Mouse (Mus musculus): ENCODE results near the gene Tjp2. TPM values are rescaled to one million over a fixed set of nuclear protein-coding genes. Genes with fewer than 3 reads are reported as not detected.
"Not testable (repeated sequence)": the region's sequence is repeated elsewhere in the genome, so short reads cannot be mapped to it uniquely, and the experiment has no call there.

Tjp2 gene
- polyA plus RNA-seq, 1 experiment from 2014 or later, result 31.0 TPM

DNA sequence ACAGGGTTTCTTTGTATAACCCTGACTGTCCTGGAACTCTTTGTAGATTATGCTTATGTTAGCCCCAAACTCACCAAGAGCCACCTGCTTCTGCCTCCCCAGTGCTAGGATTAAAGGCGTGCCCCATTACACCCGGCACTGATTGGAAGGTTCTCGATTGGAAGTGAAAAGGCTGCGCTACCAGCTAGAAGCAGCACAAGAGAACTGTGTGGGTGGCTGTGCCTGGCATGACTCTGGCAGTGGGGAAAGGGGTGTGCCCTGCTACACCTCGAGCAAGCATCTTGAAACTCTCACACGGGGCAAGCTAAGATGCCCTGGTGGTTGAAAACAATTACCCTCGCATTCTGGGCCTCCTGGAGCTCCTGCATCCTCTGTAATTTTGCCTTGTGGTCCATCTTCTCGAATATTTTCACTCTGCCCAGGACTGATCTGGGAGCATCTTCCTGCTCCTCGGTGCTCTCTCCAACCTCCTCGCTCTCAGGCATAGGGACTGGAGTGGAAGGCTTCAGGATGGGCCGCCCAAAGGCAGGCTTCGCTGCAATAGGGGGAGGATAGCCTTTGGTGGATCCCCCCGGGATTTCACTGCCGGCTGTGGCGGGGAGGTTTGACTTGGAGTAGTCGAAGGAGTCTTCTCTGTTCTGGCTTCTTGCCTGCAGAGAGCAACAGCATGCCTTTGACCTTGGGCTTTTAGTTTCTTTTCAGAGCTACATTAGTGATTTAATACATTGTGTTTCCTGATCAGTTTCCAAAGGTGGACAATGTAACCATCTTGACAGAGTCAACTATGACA lies 127.0 kb downstream of the Tjp2 start:
- ATAC-seq (ENCODE audit: low FRiP score, low TSS enrichment), result 0 out of 2 replicates have a peak, but pooled peaks have one; percentile 49
- Histone ChIP-seq H3K4me2 (replicated peaks; ENCODE audit: low read depth, low read length) (no peak overlapping the region), H3K36me3 (ENCODE audit: insufficient read depth, low read length) (peaks cover 37% of the 10 kb centered on the region), H3K4me1 (ENCODE audit: insufficient read depth, low read length) (no peaks in the 10 kb centered on the region), H3K27me3 (ENCODE audit: insufficient read depth, low read length) (no peaks in the 10 kb centered on the region), H3K9ac (replicated peaks; ENCODE audit: low read length) (no peak overlapping the region), H3K4me3 (ENCODE audit: low read length) (no peak overlapping the region), H3K9me3 (ENCODE audit: low read length) (no peaks in the 10 kb centered on the region), H3K27ac (ENCODE audit: low read length) (no peak overlapping the region)
- 74% methylated on average over 16 of the region's 16 CpGs for WGBS

DNA sequence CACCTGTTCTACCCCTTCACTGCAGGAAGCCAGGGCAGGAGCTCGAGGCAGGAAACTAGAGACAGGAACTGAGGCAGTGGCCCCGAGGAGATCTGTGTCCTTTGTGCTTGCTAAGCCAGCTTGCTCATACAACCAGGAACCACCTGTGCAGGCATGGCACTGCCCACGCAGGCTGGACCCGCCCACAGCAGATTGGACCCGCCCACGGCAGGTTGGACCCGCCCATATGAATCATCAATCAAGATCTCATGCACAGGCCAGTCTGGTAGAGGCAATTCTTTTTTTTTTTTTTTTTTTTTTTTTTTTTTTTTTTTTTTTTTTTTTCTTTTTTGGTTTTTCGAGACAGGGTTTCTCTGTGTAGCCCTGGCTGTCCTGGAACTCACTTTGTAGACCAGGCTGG lies 132.8 kb downstream of the Tjp2 start:
- ATAC-seq (ENCODE audit: low FRiP score, low TSS enrichment); H3K9me3 ChIP-seq (ENCODE audit: low read length); H3K4me3 ChIP-seq (ENCODE audit: low read length); H3K27ac ChIP-seq (ENCODE audit: low read length); H3K4me1 ChIP-seq (ENCODE audit: insufficient read depth, low read length); H3K27me3 ChIP-seq (ENCODE audit: insufficient read depth, low read length); H3K9ac ChIP-seq (replicated peaks; ENCODE audit: low read length); H3K4me2 ChIP-seq (replicated peaks; ENCODE audit: low read depth, low read length): not testable (repeated sequence)
- H3K36me3 ChIP-seq (ENCODE audit: insufficient read depth, low read length), result peaks cover 19% of the 10 kb centered on the region
- 75% methylated on average over 8 of the region's 8 CpGs for WGBS

DNA sequence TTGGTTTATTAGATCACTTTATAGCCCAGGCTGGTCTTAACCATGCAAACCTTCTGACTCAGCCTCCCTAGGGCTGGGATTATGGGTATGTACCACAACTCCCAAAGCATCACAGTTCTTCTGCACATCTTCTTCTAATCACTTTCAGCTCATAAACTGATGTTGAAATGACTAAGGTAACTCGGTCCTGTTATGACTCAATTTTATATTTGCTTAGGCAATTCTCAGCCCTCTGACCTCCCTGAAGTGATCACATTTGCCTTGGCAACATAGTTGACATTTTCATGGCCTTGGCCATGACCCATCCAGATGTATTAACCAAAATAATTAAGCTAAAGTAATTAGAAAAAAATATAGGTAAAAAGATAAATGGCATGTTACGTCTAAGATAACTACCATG lies 134.5 kb downstream of the Tjp2 start:
- ATAC-seq (ENCODE audit: low FRiP score, low TSS enrichment), result no peak
- 74% methylated on average over 2 of the region's 2 CpGs for WGBS

DNA sequence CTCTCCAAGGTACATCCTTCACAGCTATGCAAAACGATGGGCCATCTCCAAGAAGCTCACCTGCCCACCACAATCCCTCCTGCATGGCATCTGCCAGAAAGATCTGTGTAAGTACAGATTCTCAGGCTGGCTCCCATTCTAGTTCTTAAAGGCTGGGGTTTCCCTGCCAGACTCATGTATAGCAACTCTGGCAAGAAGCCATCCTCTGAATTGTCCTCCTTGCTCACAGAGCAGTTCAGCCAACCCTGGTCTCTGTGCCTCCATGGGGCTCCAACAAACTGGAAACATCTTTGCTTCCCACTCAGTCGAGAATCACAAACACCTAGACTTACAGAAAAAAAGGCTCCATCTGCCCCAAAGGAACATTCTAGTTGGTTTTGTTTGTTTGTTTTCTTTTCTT lies 139.5 kb downstream of the Tjp2 start:
- H3K27me3 ChIP-seq (ENCODE audit: insufficient read depth, low read length), result no peaks in the 10 kb centered on the region
- no peak overlapping the region for H3K27ac ChIP-seq (ENCODE audit: low read length)
- H3K36me3 ChIP-seq (ENCODE audit: insufficient read depth, low read length), result no peaks in the 10 kb centered on the region
- ATAC-seq (ENCODE audit: low FRiP score, low TSS enrichment), result no peak
- no peak overlapping the region for H3K4me2 ChIP-seq (replicated peaks; ENCODE audit: low read depth, low read length)
- no peak overlapping the region for H3K4me3 ChIP-seq (ENCODE audit: low read length)
- no peak overlapping the region for H3K9ac ChIP-seq (replicated peaks; ENCODE audit: low read length)
- no peaks in the 10 kb centered on the region for H3K9me3 ChIP-seq (ENCODE audit: low read length)
- WGBS, result 81% methylated on average over 2 of the region's 2 CpGs
- H3K4me1 ChIP-seq (ENCODE audit: insufficient read depth, low read length), result no peaks in the 10 kb centered on the region

More for the DNA sequence above, 134.5 kb downstream of the Tjp2 start:
- no peak overlapping the region for H3K9ac ChIP-seq (replicated peaks; ENCODE audit: low read length)
- no peaks in the 10 kb centered on the region for H3K4me1 ChIP-seq (ENCODE audit: insufficient read depth, low read length)
- H3K4me2 ChIP-seq (replicated peaks; ENCODE audit: low read depth, low read length), result no peak overlapping the region
- H3K4me3 ChIP-seq (ENCODE audit: low read length), result no peak overlapping the region
- H3K9me3 ChIP-seq (ENCODE audit: low read length), result no peaks in the 10 kb centered on the region
- no peak overlapping the region for H3K27ac ChIP-seq (ENCODE audit: low read length)
- peaks cover 14% of the 10 kb centered on the region; the same call in 1 of the 2 replicates for H3K36me3 ChIP-seq (ENCODE audit: insufficient read depth, low read length)
- H3K27me3 ChIP-seq (ENCODE audit: insufficient read depth, low read length), result no peaks in the 10 kb centered on the region

DNA sequence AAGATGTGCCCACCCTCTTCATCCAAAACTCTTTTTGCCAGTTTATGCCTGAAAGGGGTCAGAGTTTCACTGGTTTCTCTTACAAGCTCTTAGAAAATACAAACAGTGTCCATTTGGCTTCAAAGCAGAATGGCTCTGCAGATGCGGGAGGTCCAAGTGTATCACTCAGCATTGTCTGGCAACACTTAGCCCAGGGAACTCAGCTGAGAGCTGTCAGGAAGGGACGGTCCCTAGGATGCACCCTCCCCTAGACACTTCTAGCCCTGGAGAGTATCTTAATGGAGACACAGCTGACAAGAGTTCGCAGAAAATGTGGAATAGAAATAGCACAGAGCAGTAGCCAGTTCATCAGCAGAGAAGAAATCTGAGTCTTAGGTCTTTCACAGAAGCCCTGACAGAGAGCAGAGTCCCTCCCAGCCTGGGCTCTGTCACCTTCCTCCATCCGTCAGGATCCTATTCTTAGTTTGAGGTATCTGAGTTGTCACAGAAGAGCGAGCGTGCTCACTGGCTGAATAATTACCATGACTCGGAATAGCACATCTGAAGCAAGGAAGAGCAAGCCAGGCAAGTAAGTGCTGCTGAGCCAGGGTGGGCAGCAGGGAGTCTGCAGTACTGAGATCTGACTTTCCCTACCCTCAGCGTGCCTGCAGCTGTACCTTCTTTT lies 144.3 kb downstream of the Tjp2 start:
- H3K4me1 ChIP-seq (ENCODE audit: insufficient read depth, low read length), result 0 out of 2 replicates have a peak, but pooled peaks cover 4% of the 10 kb centered on the region
- H3K36me3 ChIP-seq (ENCODE audit: insufficient read depth, low read length), result no peaks in the 10 kb centered on the region
- 30% methylated on average over 8 of the region's 8 CpGs for WGBS
- H3K4me3 ChIP-seq (ENCODE audit: low read length), result no peak overlapping the region
- no peak overlapping the region for H3K27ac ChIP-seq (ENCODE audit: low read length)
- no peak overlapping the region for H3K9ac ChIP-seq (replicated peaks; ENCODE audit: low read length)
- H3K27me3 ChIP-seq (ENCODE audit: insufficient read depth, low read length), result no peaks in the 10 kb centered on the region
- peak; percentile 71; the same call in 1 of the 2 replicates for ATAC-seq (ENCODE audit: low FRiP score, low TSS enrichment)
- H3K9me3 ChIP-seq (ENCODE audit: low read length), result no peaks in the 10 kb centered on the region
- no peak overlapping the region for H3K4me2 ChIP-seq (replicated peaks; ENCODE audit: low read depth, low read length)

DNA sequence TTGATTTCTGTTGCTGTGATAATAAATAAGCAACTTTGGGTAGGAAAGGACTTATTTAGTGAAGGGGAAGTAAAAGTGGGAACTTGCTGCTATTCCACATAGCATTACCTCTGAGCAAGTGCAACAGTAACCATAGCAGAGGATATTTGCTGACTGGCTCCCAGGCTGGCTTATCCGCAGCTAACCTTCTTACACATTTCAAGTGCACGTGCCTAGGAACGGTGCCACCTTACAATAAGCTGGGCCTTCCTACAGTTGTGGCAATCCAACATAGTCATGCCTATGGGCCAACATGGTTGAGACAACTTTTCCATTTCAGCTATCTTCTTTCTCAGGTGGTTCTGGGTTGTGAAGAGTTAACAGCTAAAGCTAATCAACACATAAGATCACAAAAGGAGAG lies 147.2 kb downstream of the Tjp2 start:
- H3K36me3 ChIP-seq (ENCODE audit: insufficient read depth, low read length), result no peaks in the 10 kb centered on the region
- no peaks in the 10 kb centered on the region for H3K27me3 ChIP-seq (ENCODE audit: insufficient read depth, low read length)
- H3K27ac ChIP-seq (ENCODE audit: low read length), result no peak overlapping the region
- H3K4me3 ChIP-seq (ENCODE audit: low read length), result no peak overlapping the region
- H3K9ac ChIP-seq (replicated peaks; ENCODE audit: low read length), result no peak overlapping the region
- no peak for ATAC-seq (ENCODE audit: low FRiP score, low TSS enrichment)
- WGBS, result 97% methylated on average over 3 of the region's 3 CpGs
- 0 out of 2 replicates have a peak, but pooled peaks cover 4% of the 10 kb centered on the region for H3K4me1 ChIP-seq (ENCODE audit: insufficient read depth, low read length)
- 0 out of 2 replicates have a peak, but pooled peaks cover 2% of the 10 kb centered on the region for H3K9me3 ChIP-seq (ENCODE audit: low read length)
- H3K4me2 ChIP-seq (replicated peaks; ENCODE audit: low read depth, low read length), result no peak overlapping the region

DNA sequence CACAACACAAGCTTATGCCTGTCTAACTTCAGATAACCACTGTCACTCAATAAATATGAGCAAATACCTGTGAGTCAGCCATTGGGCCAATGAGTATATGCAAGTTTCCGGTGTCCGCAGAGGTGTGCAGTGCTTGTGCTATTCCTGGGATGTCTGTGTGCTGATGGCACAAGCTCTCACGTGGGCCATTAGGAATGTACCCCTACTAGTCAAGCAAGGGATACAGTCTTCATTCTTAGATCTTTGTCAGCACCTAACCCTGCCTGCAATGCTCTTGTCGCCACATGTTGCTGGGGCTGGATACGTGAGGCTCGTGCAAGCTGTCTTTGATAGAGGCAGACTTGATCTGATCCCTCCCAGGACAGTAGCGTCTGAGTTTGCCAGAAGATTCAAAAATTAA lies 148.3 kb downstream of the Tjp2 start:
- Histone ChIP-seq H3K9ac (replicated peaks; ENCODE audit: low read length) (no peak overlapping the region), H3K4me3 (ENCODE audit: low read length) (no peak overlapping the region), H3K27ac (ENCODE audit: low read length) (no peak overlapping the region), H3K4me2 (replicated peaks; ENCODE audit: low read depth, low read length) (no peak overlapping the region), H3K4me1 (ENCODE audit: insufficient read depth, low read length) (0 out of 2 replicates have a peak, but pooled peaks cover 4% of the 10 kb centered on the region), H3K27me3 (ENCODE audit: insufficient read depth, low read length) (no peaks in the 10 kb centered on the region), H3K9me3 (ENCODE audit: low read length) (0 out of 2 replicates have a peak, but pooled peaks cover 2% of the 10 kb centered on the region), H3K36me3 (ENCODE audit: insufficient read depth, low read length) (no peaks in the 10 kb centered on the region)
- WGBS, result 89% methylated on average over 7 of the region's 7 CpGs
- ATAC-seq (ENCODE audit: low FRiP score, low TSS enrichment), result no peak

DNA sequence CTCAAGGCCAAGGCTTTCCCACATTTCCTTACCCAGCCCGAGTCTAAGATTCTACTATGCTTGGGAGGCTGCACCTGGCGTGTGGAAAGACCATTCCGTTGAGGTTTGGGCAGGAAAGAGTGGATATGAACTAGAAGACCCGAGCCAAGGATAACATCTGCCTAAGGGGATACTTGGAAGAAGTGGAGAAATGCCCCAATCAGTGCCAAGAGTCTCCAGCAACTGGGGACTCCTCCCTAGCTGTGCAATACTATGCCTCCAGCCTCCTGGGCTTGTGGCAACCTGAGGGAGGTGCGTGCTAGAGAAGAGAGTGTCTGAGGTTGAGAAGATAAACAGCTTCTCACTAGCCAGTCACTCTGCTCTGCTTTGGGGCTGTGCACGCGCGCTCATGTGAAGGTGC lies 148.9 kb downstream of the Tjp2 start:
- no peak overlapping the region for H3K4me2 ChIP-seq (replicated peaks; ENCODE audit: low read depth, low read length)
- H3K9ac ChIP-seq (replicated peaks; ENCODE audit: low read length), result no peak overlapping the region
- no peaks in the 10 kb centered on the region for H3K27me3 ChIP-seq (ENCODE audit: insufficient read depth, low read length)
- H3K36me3 ChIP-seq (ENCODE audit: insufficient read depth, low read length), result no peaks in the 10 kb centered on the region
- no peak overlapping the region for H3K27ac ChIP-seq (ENCODE audit: low read length)
- 0 out of 2 replicates have a peak, but pooled peaks cover 2% of the 10 kb centered on the region for H3K9me3 ChIP-seq (ENCODE audit: low read length)
- H3K4me1 ChIP-seq (ENCODE audit: insufficient read depth, low read length), result 0 out of 2 replicates have a peak, but pooled peaks cover 4% of the 10 kb centered on the region
- no peak for ATAC-seq (ENCODE audit: low FRiP score, low TSS enrichment)
- whole genome bisulfite sequencing, result 80% methylated on average over 8 of the region's 8 CpGs
- no peak overlapping the region for H3K4me3 ChIP-seq (ENCODE audit: low read length)

DNA sequence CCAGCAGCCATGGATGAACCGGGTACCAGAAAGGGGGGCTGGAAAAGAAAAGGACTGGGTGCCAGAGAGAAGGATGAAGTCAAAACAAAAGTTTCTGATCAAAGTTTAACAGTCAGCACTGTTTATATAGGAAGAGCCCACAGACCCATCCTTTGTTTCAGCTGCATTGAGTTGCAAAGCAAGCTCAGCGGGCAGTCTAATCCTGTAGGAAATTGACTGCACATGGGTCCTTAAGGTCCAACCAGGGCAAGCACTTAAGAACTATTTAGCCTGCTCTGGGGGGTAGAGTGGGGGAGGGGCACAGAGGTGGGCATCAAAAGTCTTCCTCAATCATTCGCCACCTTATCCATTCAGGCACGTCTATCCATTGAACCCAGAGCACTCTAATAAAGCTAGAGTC lies 151.7 kb downstream of the Tjp2 start:
- Histone ChIP-seq H3K36me3 (ENCODE audit: insufficient read depth, low read length) (no peaks in the 10 kb centered on the region), H3K4me1 (ENCODE audit: insufficient read depth, low read length) (no peaks in the 10 kb centered on the region), H3K4me2 (replicated peaks; ENCODE audit: low read depth, low read length) (no peak overlapping the region), H3K9me3 (ENCODE audit: low read length) (0 out of 2 replicates have a peak, but pooled peaks cover 2% of the 10 kb centered on the region), H3K27ac (ENCODE audit: low read length) (no peak overlapping the region), H3K4me3 (ENCODE audit: low read length) (no peak overlapping the region), H3K27me3 (ENCODE audit: insufficient read depth, low read length) (no peaks in the 10 kb centered on the region), H3K9ac (replicated peaks; ENCODE audit: low read length) (no peak overlapping the region)
- ATAC-seq (ENCODE audit: low FRiP score, low TSS enrichment), result no peak
- 77% methylated on average over 4 of the region's 4 CpGs for WGBS
